ENCODE assay signal across 17 mouse cellular contexts in genomic region chr12:35417943-35418342, GRCm38 (mm10).
DNase-seq lines count a peak whose midpoint lies in the region; ATAC-seq and TF ChIP-seq lines count a peak whose summit lies in the region.
"Had no signal": no experiment of that assay in that cellular context is flagged by ENCODE, and none has a peak within 500 bp of the region (broad histone marks: within the 10 kb centered on the region; RNA-seq: fewer than 3 reads in every experiment).

No protein-coding gene starts in this region.

- H3K9me3 ChIP-seq in heart, embryonic 11.5 days (replicated peaks; ENCODE audit: control insufficient read depth, low read length) = no peaks in the 10 kb centered on the region
- H3K9me3 ChIP-seq in hindbrain, embryonic 14.5 days (ENCODE audit: control insufficient read depth, low read length) = no peaks in the 10 kb centered on the region
- H3K9me3 ChIP-seq: forebrain, embryonic 10.5 days; heart, embryonic 13.5 days; kidney, embryonic 15.5 days had no signal

- no peak overlapping the region for H3K27ac ChIP-seq in heart, embryonic 11.5 days (ENCODE audit: low read depth, low read length)
- no peak overlapping the region for H3K27ac ChIP-seq in hindbrain, embryonic 14.5 days
- H3K27ac ChIP-seq: forebrain, embryonic 10.5 days; heart, embryonic 13.5 days; kidney, embryonic 15.5 days; layer of hippocampus, adult 2 months had no signal

- ATAC-seq in heart, embryonic 11.5 days (replicated peaks; ENCODE audit: insufficient number of reproducible peaks, low FRiP score, low TSS enrichment) = no peak
- ATAC-seq in hindbrain, embryonic 14.5 days (ENCODE audit: low FRiP score) = no peak
- ATAC-seq: hindbrain, embryonic 16.5 days had no signal

- H3K4me1 ChIP-seq in heart, embryonic 11.5 days (ENCODE audit: control insufficient read depth, insufficient read depth, low read length) = no peaks in the 10 kb centered on the region
- H3K4me1 ChIP-seq in lung, adult 2 months (ENCODE audit: control insufficient read depth, insufficient read depth, low read length) = no peaks in the 10 kb centered on the region; the same call in 1 of the 2 replicates
- no peaks in the 10 kb centered on the region for H3K4me1 ChIP-seq in hindbrain, embryonic 14.5 days (replicated peaks; ENCODE audit: control insufficient read depth, insufficient read depth, low read length)
- H3K4me1 ChIP-seq: forebrain, embryonic 10.5 days; heart, embryonic 13.5 days; kidney, embryonic 15.5 days had no signal

- H3K36me3 ChIP-seq in heart, embryonic 11.5 days (ENCODE audit: control insufficient read depth, insufficient read depth, low read length) = no peaks in the 10 kb centered on the region
- no peaks in the 10 kb centered on the region for H3K36me3 ChIP-seq in hindbrain, embryonic 14.5 days (replicated peaks; ENCODE audit: control insufficient read depth, insufficient read depth)
- H3K36me3 ChIP-seq: forebrain, embryonic 10.5 days; heart, embryonic 13.5 days; kidney, embryonic 15.5 days had no signal

- DNase-seq in heart, adult 18-20 months = peak; percentile 36 to 41
- peak; percentile 2 for DNase-seq in lung, postnatal 10 days
- DNase-seq in lung, adult 2 months = no peak
- DNase-seq in fibroblast of lung, adult 2 months (ENCODE audit: low read depth) = peak; percentile 78
- DNase-seq in skeletal muscle tissue, adult 2 months (ENCODE audit: low read depth, low spot score) = peak; percentile 40
- DNase-seq in gastrocnemius, postnatal 4 days (ENCODE audit: low spot score in 2 of 2) = no peak
- DNase-seq in hindbrain, embryonic 14.5 days (ENCODE audit: low spot score) = no peak
- DNase-seq: B cell, adult 2 months; cerebellum, adult 9-10 months; midbrain, embryonic 14.5 days; spleen, adult 18-20 months had no signal

- H3K27me3 ChIP-seq in heart, embryonic 11.5 days (ENCODE audit: control insufficient read depth, insufficient read depth, low read length) = no peaks in the 10 kb centered on the region
- H3K27me3 ChIP-seq in hindbrain, embryonic 14.5 days (ENCODE audit: control insufficient read depth, insufficient read depth, low read length) = no peaks in the 10 kb centered on the region
- H3K27me3 ChIP-seq: heart, embryonic 13.5 days; kidney, embryonic 15.5 days had no signal

- no peak overlapping the region for H3K4me3 ChIP-seq in heart, embryonic 11.5 days (ENCODE audit: low read depth, low read length)
- H3K4me3 ChIP-seq in lung, adult 2 months (replicated peaks; ENCODE audit: extremely low read depth, low read depth, low read length) = no peak overlapping the region
- H3K4me3 ChIP-seq in hindbrain, embryonic 14.5 days (replicated peaks; ENCODE audit: low read length) = no peak overlapping the region
- H3K4me3 ChIP-seq: forebrain, embryonic 10.5 days; heart, embryonic 13.5 days; kidney, embryonic 15.5 days; layer of hippocampus, adult 2 months had no signal

- no peak overlapping the region for H3K9ac ChIP-seq in heart, embryonic 11.5 days (ENCODE audit: low read depth, low read length)
- no peak overlapping the region for H3K9ac ChIP-seq in hindbrain, embryonic 14.5 days
- H3K9ac ChIP-seq: heart, embryonic 13.5 days; kidney, embryonic 15.5 days had no signal

- H3K4me2 ChIP-seq in heart, embryonic 11.5 days = no peak overlapping the region
- H3K4me2 ChIP-seq in hindbrain, embryonic 14.5 days (replicated peaks) = no peak overlapping the region
- H3K4me2 ChIP-seq: heart, embryonic 13.5 days; kidney, embryonic 15.5 days had no signal

- TF ChIP-seq CTCF in lung, adult 2 months (IDR thresholded peaks at IDR 0.05; ENCODE audit: insufficient read depth, low read length) = no peak

- WGBS in heart, embryonic 11.5 days (ENCODE audit: insufficient replicate concordance) = 57% methylated on average over 4 of the region's 4 CpGs
- 41% methylated on average over 4 of the region's 4 CpGs for WGBS in lung, adult 2 months
- WGBS in hindbrain, embryonic 14.5 days = 83% methylated on average over 4 of the region's 4 CpGs

- no peak for TF ChIP-seq POLR2A in lung, adult 2 months (IDR thresholded peaks at IDR 0.05; ENCODE audit: borderline replicate concordance, extremely low read depth, low read depth, low read length)

Comparison
In these comparisons a context has a peak if more than half of its experiments do, and no peak if none do; other contexts are left out.
1. DNase-seq: peak in heart, adult 18-20 months (2 of 2), lung, postnatal 10 days (single experiment), fibroblast of lung, adult 2 months (single experiment) and skeletal muscle tissue, adult 2 months (single experiment); none in lung, adult 2 months (single experiment), gastrocnemius, postnatal 4 days (0 of 2) and hindbrain, embryonic 14.5 days (single experiment).